Mouse (Mus musculus) olfactory bulb, adult 2 months (tissue): ENCODE measurements around the gene Lims1.

Experiments
- CTCF ChIP-seq: fragments of 200-500 bp; IDR thresholded peaks from 2 replicates; pipeline ENCODE4 v1.5.1; 2012; ENCODE audit warnings: low read depth, mild to moderate bottlenecking, low read length, moderate library complexity; ENCODE audit not compliant: insufficient read depth
- POLR2A ChIP-seq: fragments of 200-500 bp; IDR thresholded peaks from 2 replicates; pipeline ENCODE4 v1.6.1; 2012; ENCODE audit warnings: mild to moderate bottlenecking, low read depth, low read length, moderate library complexity; ENCODE audit not compliant: insufficient read depth

DNA sequence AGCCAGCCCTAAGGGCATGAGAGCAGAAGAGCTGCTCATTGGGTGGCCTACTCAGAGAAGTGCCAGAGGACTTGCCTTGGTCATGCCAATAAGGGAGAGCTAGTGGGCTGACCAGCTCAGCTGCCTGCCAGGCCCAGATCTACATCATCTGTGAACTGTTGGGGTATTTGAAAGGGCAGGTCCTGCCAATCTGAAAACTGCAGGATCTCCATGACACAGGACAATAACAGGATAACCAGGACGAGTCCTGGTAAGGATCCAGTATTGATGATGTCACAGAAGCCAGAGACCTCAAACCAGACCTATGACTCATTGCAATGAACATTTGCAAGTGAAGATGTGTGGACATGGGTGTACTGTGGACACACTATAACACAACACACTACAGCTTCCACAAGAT, 12.5 kb upstream of the Lims1 start:
- TF ChIP-seq POLR2A (no peak), CTCF (no peak)
